Mouse (Mus musculus): ENCODE measurements around the gene Pde8b.

Pde8b gene

GRCm38 (mm10) chr13:95140460-95141079, 109.6 kb downstream of the Pde8b start:
- DNase-seq (ENCODE audit: low spot score in 2 of 2) = no peak

- no peak for DNase-seq (ENCODE audit: low spot score in 2 of 2)
These were observed 114.6 kb downstream of the Pde8b start for GRCm38 (mm10) chr13:95135326-95136150.

- no peak for DNase-seq (ENCODE audit: low spot score in 2 of 2)
These were observed 118.3 kb downstream of the Pde8b start for GRCm38 (mm10) chr13:95131848-95132247.

GRCm38 (mm10) chr13:95131041-95131440, 119.1 kb downstream of the Pde8b start:
- DNase-seq (ENCODE audit: low spot score in 2 of 2) = no peak

GRCm38 (mm10) chr13:95127288-95127687, 122.8 kb downstream of the Pde8b start:
- no peak for DNase-seq (ENCODE audit: low spot score in 2 of 2)

GRCm38 (mm10) chr13:95126801-95127200, 123.3 kb downstream of the Pde8b start:
- peak in 1 of 2 experiments; percentile 56 for DNase-seq (ENCODE audit: low spot score in 2 of 2)

GRCm38 (mm10) chr13:95125546-95126215, 124.5 kb downstream of the Pde8b start:
- DNase-seq (ENCODE audit: low spot score in 2 of 2) = no peak

GRCm38 (mm10) chr13:95120570-95120969, 129.6 kb downstream of the Pde8b start:
- no peak for DNase-seq (ENCODE audit: low spot score in 2 of 2)

- DNase-seq (ENCODE audit: low spot score in 2 of 2) = no peak
These were observed 136.4 kb downstream of the Pde8b start for GRCm38 (mm10) chr13:95113763-95114162.

- DNase-seq (ENCODE audit: low spot score in 2 of 2) = no peak
These were observed 140.6 kb downstream of the Pde8b start for GRCm38 (mm10) chr13:95109555-95109954.

- no peak for DNase-seq (ENCODE audit: low spot score in 2 of 2)
These were observed 142.1 kb downstream of the Pde8b start for GRCm38 (mm10) chr13:95108035-95108434.

GRCm38 (mm10) chr13:95104865-95105264, 145.3 kb downstream of the Pde8b start:
- DNase-seq (ENCODE audit: low spot score in 2 of 2) = no peak

GRCm38 (mm10) chr13:95102985-95103590, 147.0 kb downstream of the Pde8b start:
- no peak for DNase-seq (ENCODE audit: low spot score in 2 of 2)

GRCm38 (mm10) chr13:95101315-95101714, 148.8 kb downstream of the Pde8b start:
- no peak for DNase-seq (ENCODE audit: low spot score in 2 of 2)

- DNase-seq (ENCODE audit: low spot score in 2 of 2) = no peak
These were observed 151.0 kb downstream of the Pde8b start for GRCm38 (mm10) chr13:95098931-95099720.

GRCm38 (mm10) chr13:95096646-95097045, 153.5 kb downstream of the Pde8b start:
- no peak for DNase-seq (ENCODE audit: low spot score in 2 of 2)

GRCm38 (mm10) chr13:95095860-95096259, 154.3 kb downstream of the Pde8b start:
- DNase-seq (ENCODE audit: low spot score in 2 of 2) = peak; percentile 63 to 79

- DNase-seq (ENCODE audit: low spot score in 2 of 2) = no peak
These were observed 158.3 kb downstream of the Pde8b start for GRCm38 (mm10) chr13:95091546-95092445.

- DNase-seq (ENCODE audit: low spot score in 2 of 2) = peak in 1 of 2 experiments; percentile 65
These were observed 162.8 kb downstream of the Pde8b start for GRCm38 (mm10) chr13:95087358-95087787.

GRCm38 (mm10) chr13:95086033-95086432, 164.1 kb downstream of the Pde8b start:
- no peak for DNase-seq (ENCODE audit: low spot score in 2 of 2)
